Mouse (Mus musculus) c-Kit-positive CD71-negative TER-119-negative erythroid progenitor cells, embryonic 14.5 days (primary cell): ENCODE results near the gene Abcb6.
A peak's percentile ranks its signal among the peaks of the same experiment; 100 is the strongest.

Source experiments
- DNase-seq: peaks from one replicate; pipeline ENCODE4 v3.0.0-alpha.2; 2013; ENCODE audit warnings: low read depth

Gene Abcb6

GRCm38 (mm10) chr1:75145589-75145988, 34.6 kb downstream of the Abcb6 start:
- no peak for DNase-seq

DNA sequence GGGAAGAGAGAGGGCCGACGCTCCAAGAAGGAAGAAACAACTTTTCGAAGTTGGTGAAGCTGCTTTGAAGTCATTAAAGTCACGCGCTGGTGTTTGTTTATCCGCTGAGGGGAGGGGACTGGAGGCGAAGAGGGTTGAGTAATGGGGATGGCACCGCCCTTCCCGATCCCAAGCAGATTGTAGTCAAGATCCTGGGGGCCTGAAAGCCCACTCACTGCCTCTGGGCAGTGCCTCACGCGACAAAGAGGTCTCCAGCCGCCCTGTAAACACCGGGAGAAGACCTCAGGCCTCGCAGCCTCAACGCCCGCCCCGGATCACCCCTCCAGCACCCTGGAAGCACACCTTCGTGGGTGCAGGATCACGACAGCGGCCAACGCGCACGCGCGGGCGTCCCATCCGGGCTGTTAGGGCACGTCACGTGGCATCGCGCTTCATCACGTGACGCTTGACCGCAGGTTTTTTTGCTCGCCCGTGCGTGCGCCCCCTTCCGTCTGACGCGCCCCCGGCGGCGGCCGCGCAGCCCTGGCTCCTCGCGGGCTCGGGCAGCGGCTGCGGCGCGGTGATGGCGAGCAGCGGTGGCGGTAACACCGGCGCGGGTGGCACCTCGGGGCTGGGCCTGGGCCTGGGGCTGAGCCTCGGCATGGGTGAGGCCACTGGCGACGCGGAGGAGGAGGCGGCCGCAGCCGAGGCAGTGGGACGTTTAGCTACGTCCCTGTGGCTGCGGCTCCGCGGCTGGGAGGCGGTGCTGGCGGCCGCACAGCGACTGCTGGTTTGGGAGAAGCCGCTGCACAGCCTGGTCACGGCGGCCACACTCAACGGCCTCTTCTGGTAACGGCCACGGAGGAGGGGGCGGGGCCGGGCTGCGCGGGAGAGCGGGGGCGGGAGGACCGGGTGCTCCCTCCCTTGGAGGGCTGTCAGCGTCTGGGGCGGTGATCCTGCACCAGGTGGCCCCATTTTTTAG, 37.6 kb downstream of the Abcb6 start, which contains the start of the genes Cnppd1 and Retreg2:
Gene Cnppd1 (minus strand): TSS at position 411 of the 961 bp plus-strand sequence.
Gene Retreg2 (plus strand): TSS at position 478 of the 961 bp plus-strand sequence.
- peak; percentile 90 for DNase-seq

- peak; percentile 58 for DNase-seq
Observed at GRCm38 (mm10) chr1:75141486-75142190, 38.6 kb downstream of the Abcb6 start.

DNA sequence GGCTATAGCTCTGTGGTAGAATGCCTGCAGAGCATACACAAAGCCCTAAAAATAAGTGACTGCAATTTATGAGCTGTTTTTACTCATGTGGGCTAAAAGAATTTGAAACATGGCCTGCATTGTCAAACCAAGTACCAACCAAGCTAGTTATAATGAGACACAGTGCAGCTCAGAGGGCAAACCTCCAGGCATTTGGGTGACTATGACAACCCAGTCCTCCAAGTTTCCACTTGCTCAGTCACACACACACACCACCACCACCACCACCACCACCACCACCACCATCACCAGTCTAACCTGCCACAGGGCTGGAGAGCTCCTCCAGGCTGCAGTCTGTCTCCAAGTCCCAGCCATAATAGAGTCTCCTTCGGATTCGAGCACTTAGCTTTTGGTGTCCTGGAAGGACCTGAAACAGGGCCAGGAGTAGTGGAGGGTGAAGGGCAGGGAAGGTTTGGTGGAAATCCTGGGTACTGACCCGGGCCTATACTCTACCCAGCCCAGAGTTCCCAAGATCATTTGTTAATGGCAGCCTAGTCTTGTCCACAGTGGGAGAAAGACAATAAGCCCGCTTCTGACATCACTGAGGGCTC, 39.5 kb downstream of the Abcb6 start:
- DNase-seq: no peak

DNA sequence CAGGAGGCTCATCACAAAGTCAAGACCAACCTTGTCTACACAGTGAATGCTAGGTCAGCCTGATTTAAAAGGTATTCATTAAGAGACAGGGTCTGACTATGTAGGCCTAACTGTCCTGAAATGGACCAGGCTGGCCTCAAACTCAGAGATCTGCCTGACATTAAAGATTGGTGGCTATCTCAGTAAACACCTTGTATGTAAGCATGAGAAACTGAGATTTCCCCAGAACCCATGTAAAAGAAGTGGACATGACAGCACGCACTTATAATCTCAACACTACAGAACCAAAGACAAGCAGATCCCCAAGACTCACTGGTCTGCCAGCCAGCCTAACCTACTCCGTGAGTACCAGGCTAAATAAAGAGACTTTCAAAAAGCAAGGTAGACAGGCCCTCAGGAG, 41.7 kb downstream of the Abcb6 start:
- no peak for DNase-seq

DNA sequence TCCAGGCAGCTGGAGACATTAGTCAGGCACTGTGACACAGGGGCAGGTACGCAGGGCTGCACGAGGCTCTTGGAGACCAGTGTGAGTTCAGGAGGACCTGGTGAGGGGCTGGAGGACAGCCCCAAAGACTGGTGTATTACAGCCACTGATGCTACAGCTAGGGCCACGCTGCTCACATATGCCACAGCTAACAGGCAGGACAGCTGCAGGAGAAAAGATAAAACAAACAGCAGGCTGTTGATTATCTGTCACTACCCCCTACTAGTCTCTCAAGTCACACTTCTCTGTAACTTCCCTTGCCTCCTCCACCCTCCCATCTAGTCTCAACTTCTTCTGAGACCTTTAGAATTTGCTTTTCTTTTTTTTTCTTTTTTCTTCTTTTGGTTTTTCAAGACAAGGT, 43.5 kb downstream of the Abcb6 start:
- no peak for DNase-seq

DNA sequence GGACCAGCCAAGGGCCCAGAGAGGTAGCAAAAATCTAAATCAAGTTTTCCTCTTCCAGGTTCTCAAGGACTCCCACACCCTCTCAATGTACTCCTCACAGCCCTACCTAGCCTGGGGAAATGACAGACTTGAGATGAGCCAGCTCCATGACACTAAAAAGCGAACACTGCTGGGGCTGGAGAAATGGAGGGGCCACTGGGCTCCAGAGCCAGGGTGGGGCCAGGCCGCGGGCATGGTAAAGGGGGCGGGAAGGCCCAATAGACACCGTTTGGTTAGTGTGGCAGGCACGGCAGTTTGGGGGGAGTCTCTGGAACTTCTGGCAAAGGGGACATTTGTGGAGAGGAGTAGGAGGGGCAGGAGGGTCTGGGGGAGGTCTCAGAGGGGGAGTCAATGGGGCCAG, 43.9 kb downstream of the Abcb6 start:
- no peak for DNase-seq

DNA sequence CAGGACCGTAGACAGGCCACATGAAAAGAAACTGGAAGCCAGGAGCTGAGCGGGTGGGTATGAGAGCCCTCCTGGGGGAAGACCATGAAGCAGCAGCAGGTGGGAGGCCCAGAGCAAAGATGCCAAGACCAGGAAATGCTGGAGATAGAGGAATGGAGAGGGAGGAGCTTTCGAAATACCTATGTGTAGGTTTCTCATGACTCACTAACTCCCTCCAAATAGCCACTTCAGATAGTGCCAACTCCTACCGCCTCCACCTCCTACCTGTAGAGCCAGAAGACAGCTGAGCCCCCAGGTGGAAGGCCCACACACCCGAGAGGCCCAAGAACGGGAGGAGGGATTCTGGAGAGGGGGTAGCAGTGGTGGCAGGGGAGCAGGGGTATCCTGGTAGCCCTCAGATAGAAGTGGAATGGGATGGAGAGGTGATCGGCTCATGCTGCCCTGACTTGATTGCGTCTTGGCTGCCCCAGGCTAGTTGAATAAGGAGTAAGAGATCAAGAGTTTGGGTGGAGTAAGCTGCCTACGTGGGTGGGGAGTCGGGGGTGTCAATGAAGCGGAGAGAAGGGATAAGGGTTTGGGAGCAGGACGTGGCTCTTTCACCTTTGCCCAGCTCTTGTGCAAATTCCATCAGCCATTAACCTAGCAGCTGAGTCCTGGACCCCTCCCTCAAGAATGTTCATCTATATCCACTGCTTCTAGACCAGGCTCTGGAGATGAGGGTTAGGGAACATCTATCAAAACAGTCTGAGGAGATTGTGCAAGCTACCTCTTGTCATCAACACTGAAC, 46.6 kb downstream of the Abcb6 start, which contains the start of gene Slc23a3:
Gene Slc23a3 (minus strand): TSS at position 470 of the 787 bp plus-strand sequence.
- DNase-seq: no peak

DNA sequence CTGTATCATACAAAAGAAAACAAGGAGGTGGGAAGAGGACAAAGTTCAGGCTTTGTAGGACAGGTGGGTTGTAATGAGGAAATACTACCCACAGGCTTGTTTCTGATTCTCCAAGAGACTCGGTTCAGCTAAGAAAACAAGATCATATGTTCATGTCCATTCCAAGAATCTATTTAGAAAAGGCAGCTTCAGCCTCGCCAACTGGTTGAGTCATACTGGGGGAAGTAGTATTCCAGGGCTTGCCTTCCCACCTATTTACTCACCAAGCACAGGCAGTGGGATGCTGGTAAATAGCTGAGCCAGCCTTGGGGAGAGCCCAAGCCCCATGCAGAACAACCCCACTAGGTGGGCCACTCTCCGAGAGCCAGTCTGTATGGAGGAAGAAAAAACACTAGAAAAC, 51.6 kb downstream of the Abcb6 start:
- no peak for DNase-seq

DNA sequence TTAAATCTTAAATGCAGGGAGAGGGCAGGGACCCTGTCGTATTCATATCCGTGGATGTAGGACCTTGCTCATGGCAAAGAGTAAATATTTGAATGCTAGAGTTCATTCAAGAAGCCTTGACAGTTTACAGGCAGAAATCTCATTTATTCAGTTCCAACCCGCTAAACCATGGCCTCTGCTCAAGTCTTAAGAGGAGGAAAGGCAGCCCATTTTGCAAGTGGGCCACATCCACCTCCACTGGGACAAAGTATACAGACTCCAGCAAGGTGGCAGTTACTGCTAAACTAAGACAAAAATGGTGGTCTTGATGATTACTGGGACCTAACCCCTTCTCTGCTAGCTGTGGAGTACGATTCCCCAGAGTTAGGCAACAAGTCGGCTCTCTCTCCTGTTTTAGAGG, 54.8 kb downstream of the Abcb6 start:
- no peak for DNase-seq

DNA sequence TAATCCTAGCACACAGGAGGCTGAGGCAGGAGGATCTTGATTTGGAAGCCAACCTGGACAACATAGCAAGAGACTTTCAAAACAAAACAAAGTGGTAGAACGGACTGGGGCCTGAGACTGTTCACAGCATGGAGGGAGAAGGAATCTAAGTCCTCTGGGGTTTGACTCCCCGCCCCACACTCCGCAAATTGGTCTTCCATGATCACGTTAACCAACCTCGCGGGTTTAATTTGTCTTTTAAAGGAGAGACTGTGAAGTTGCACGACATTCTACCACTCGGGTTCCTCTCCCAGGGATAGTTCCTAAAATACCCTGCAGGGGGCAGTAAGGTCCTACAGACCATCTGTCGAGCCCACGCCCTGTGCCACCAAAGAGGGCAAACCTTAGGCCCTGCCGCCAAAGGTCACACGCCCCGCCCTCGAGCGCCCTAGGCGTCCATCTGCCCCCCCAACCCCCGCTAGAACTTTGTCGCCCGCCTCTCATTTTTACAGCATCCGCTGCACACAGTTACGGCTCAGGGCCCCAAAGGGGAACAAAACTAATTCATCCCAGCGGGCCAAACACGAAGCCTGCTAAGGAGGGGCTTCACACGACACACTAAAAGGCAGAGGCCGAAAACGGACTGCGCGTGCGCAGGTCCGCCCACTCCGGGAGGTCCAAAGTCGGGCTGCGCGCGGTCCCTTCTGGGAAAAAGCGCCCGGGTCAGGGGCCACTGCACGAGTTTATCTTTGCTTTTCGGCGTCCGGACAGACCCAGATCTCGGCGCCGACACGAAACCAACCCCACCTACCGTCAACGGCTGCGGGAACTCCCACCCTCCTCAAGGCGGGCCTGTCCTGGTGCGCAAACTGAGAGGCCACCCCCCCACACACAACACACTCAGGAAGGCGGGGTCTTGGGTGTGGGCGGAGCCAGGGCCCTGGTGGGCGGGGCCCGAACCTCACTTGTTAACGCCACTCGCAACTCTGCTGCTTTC, 55.6 kb downstream of the Abcb6 start, which contains the start of gene Nhej1:
Gene Nhej1 (minus strand): TSS at position 855 of the 976 bp plus-strand sequence.
- peak; percentile 95 for DNase-seq

GRCm38 (mm10) chr1:75122211-75122610, 58.0 kb downstream of the Abcb6 start:
- DNase-seq: no peak
